Mouse (Mus musculus): ENCODE data around the gene Gstm3.
"Not testable (repeated sequence)": the region's sequence is repeated elsewhere in the genome, so short reads cannot be mapped to it uniquely, and the experiment has no call there.

The Gstm3 gene

GRCm38 (mm10) chr3:107974237-107974636, 5.2 kb upstream of the Gstm3 start:
- DNase-seq (ENCODE audit: low spot score), result no peak

GRCm38 (mm10) chr3:107972070-107972469, 3.0 kb upstream of the Gstm3 start:
- no peak for DNase-seq (ENCODE audit: low spot score)

- not testable (repeated sequence) for DNase-seq (ENCODE audit: low spot score)
Observed at GRCm38 (mm10) chr3:107971101-107971500, 2.0 kb upstream of the Gstm3 start.

- no peak for DNase-seq (ENCODE audit: low spot score)
Observed at GRCm38 (mm10) chr3:107966631-107967030, 2.5 kb downstream of the Gstm3 start.

- DNase-seq (ENCODE audit: low spot score), result no peak
Observed at GRCm38 (mm10) chr3:107965592-107965991, 3.5 kb downstream of the Gstm3 start.

- DNase-seq (ENCODE audit: low spot score), result no peak
Observed at GRCm38 (mm10) chr3:107964656-107965308, 4.3 kb downstream of the Gstm3 start.

- no peak for DNase-seq (ENCODE audit: low spot score)
Observed at GRCm38 (mm10) chr3:107964026-107964425, 5.1 kb downstream of the Gstm3 start.

GRCm38 (mm10) chr3:107955260-107955659, 13.8 kb downstream of the Gstm3 start:
- DNase-seq (ENCODE audit: low spot score), result not testable (repeated sequence)

GRCm38 (mm10) chr3:107953906-107954305, 15.2 kb downstream of the Gstm3 start:
- DNase-seq (ENCODE audit: low spot score), result no peak

GRCm38 (mm10) chr3:107953328-107953755, 15.7 kb downstream of the Gstm3 start:
- DNase-seq (ENCODE audit: low spot score), result peak; percentile 85

- DNase-seq (ENCODE audit: low spot score), result no peak
Observed at GRCm38 (mm10) chr3:107950531-107950930, 18.6 kb downstream of the Gstm3 start.

- not testable (repeated sequence) for DNase-seq (ENCODE audit: low spot score)
Observed at GRCm38 (mm10) chr3:107949461-107949860, 19.6 kb downstream of the Gstm3 start.

GRCm38 (mm10) chr3:107945729-107946128, 23.4 kb downstream of the Gstm3 start:
- DNase-seq (ENCODE audit: low spot score), result no peak

GRCm38 (mm10) chr3:107943239-107943990, 25.7 kb downstream of the Gstm3 start, which contains the start of gene Gstm6:
Gstm6 (minus strand) TSS chr3:107943749.
- DNase-seq (ENCODE audit: low spot score), result no peak

- no peak for DNase-seq (ENCODE audit: low spot score)
Observed at GRCm38 (mm10) chr3:107941261-107941660, 27.8 kb downstream of the Gstm3 start.

GRCm38 (mm10) chr3:107940524-107940923, 28.6 kb downstream of the Gstm3 start:
- no peak for DNase-seq (ENCODE audit: low spot score)

- no peak for DNase-seq (ENCODE audit: low spot score)
Observed at GRCm38 (mm10) chr3:107939830-107940229, 29.3 kb downstream of the Gstm3 start.

- DNase-seq (ENCODE audit: low spot score), result peak; percentile 74
Observed at GRCm38 (mm10) chr3:107939403-107939802, 29.7 kb downstream of the Gstm3 start.

- no peak for DNase-seq (ENCODE audit: low spot score)
Observed at GRCm38 (mm10) chr3:107935888-107936287, 33.2 kb downstream of the Gstm3 start.

GRCm38 (mm10) chr3:107935268-107935667, 33.8 kb downstream of the Gstm3 start:
- no peak for DNase-seq (ENCODE audit: low spot score)

GRCm38 (mm10) chr3:107932128-107932527, 37.0 kb downstream of the Gstm3 start:
- DNase-seq (ENCODE audit: low spot score), result no peak

- peak; percentile 98 for DNase-seq (ENCODE audit: low spot score)
Observed at GRCm38 (mm10) chr3:107931670-107932069, 37.4 kb downstream of the Gstm3 start, which contains the start of gene Gstm7. Gstm7 (minus strand) TSS chr3:107931817.

- DNase-seq (ENCODE audit: low spot score), result no peak
Observed at GRCm38 (mm10) chr3:107931134-107931533, 37.9 kb downstream of the Gstm3 start.

Data from ovary, postnatal 36 days (tissue).